Mouse (Mus musculus): ENCODE measurements at regions not wholly inside any gene's neighbourhood (a gene's known extent, or its start where the extent isn't known, plus 50 kb on each side); places are given as distances from the start of the nearest gene placed in this dataset.

DNA sequence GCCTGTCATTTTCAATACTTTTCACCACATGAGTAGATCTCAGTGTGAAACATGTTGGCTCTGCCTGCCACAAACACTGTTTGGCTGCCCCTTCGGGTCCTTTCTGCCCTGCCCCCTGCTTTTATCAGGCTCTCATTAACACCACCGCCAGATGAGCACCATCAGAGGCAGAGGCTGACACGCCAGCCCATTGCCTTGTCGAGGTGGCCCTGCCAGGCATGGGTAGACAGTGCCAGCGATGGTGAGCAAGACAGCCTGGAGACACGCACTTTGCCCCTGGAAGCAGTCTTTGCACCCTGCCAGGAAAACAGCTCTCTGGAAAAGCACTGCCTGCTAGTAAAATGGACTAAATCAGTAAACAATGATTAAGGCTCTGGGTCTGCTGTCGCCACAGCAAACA, 158.2 kb downstream of the Gm10295 start:
- DNase-seq = peak; percentile 14

DNA sequence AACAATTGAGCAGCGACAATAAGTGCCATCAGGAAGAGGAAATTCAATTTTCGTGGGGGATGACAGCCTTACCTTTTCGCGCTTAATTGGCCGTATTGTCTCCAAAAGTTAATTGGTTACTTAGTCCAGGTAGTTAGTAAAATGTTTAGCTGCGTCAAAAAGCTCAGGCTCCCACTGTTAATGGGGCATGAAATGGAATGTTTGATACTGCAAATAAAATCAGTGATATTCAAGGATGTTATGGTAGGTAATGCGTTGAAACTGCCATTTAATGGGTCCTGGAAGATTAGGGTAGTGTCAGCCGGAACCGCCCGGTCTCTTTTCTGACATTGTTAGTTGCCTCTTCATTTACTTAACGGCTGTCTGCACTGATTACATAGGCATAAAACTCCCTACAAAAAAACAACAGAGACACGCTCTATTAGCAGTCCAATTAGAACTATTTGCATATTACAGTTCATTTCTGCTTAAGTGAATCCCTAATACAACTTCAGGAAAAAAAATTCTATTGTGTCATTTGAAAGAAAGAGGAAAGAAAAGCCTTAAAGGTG, 161.0 kb downstream of the Gm10295 start:
- no peak for DNase-seq

DNA sequence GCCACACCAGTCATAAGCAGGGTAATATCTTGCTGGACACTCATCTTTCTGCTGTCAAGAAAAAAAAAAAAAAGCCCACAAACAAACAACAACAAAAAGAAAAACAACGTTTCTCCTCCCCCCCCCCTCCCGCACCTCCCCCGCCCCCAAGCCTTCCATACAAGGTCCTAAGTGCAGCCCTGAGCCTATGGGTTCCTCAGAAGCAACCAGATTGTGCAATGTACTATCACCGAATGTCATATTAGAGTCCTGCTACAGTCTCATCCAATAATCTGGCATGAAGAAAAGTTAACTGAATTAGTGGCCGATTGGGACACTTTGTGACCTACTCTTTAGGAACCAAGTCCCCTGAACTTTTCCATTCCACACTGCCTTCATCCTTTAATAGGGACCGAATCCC, 161.5 kb downstream of the Gm10295 start:
- no peak for DNase-seq

DNA sequence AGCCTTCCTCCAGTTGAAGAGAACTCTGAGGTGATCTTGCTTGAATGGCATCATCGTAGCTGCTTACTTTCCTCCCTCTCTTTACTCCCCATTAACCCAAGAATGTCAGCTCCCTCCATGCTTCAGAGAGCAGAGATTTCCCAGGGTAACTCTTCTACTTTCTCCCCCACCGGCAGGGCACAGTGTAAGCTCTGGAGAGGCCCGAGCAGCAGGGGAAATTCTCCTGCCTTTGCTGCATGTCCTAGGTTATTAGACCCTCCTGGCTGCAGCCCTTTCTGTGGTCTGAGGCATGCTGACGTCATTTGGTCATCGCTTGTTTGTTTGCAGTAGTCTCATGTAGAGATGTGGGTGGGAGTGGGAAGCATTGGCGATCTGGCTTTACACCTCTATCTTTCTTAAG, 163.2 kb downstream of the Gm10295 start:
- DNase-seq = peak; percentile 37

DNA sequence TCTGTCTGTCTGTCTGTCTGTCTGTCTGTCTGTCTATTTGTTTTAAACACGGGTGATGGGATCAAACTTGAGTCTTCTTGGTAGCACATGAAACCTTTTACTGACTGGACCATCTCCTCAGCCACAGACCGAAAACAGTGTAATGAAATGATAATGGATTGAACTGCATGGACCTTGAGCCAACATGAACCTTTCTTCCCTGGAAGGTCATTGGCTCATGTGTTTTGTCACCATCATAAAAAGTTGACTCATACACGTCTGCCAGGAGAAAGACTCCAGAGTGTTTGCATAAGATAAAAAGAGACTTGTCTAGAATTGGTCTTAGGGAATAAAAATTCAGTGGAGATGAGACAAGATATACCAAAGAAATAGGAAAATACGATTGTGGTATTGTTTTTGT, 176.4 kb downstream of the Gm10295 start:
- no peak for DNase-seq

DNA sequence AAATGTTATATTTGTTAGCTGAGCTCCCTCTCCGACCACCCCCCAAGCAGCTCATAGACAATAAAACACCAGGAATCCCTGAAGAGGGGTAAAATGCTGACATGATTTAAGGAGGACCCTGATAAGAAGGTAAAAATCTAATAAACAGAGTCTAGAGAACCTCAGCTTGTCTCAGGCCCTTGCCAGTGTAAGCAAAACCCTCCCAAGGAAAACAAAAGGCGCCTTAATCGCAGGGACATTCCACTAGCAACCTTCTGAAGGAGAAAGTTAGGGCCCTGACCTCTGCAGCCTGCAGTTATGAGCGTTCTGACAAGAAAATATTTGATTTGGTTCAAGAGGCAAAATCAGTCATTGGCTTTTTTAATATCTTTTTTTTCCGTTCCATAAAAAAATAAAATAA, 212.2 kb downstream of the Gm10295 start:
- DNase-seq = no peak

DNA sequence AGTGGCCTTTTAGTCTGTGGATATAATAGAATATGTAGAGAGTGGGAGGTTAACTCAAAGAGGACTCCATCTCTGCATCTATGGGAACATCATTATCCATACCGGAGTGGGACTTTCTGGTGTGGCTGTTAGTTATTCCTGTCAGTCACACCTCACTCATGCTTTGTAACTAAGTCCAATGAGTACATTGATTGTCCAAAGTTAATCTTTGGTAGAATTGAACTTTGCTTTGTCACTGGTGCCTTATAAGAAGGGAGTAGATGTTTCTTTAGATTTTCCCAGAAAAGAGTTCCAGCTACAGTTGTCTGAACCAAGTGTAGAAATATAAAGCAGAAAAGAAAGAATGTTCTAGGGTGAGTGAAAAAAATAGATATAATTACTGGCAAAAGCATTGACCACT, 221.3 kb downstream of the Gm10295 start:
- no peak for DNase-seq

DNA sequence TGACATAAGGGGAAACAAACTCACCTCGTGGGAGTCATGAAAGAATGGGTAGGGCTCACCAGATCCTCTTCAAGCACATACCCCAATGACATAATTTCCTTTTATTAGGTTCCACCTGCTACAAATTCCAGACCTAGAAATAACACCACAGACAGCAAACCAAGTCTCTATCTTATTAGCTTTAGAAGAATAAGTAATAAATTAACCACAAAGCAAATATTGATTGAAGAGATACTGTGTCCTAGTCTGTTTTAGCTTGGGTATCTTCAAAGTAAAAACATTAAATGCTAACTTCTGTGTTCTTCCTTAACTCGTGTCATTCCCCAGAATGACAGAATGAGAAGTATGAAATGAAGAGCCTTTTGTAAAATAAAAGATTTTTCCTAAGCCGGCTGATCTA, 222.4 kb downstream of the Gm10295 start:
- DNase-seq = no peak

DNA sequence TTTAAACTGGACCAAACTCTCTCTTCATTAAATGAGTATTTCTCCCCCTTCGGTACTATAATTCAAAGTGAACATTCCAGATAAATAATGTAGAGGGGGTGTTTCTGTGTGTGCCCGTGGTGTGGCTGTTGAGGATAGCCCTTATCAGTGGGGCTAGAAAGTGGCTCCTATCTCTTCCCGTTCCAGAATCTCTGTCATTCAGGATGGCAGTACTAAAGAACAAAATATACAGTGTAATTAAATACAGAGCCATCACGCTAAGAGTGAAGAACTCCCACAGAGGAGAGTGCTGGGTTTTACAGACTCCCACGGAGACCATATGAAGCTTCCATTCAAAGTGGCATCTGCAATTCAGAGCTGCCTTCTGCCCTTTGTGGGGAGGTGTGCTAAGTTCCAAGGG, 229.8 kb downstream of the Gm10295 start:
- DNase-seq = no peak

DNA sequence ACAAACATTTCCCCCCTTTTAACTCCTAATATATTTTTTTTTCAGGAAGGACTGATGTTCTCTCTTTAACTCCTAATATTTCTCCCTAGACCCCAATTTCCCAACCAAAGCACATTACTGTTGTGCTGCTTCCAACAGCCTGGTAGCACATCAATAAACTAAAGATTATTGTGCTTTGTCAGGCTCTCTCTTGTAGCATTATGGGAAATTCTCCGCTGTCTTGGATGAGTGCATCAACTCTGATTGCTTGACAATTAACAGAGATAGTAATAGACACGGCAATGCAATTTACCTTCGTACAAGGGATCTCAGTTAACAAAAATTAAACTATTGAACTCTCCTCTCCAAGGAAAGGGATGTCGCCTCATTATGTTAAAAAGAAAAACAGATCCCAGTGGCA, 230.3 kb downstream of the Gm10295 start:
- no peak for DNase-seq

DNA sequence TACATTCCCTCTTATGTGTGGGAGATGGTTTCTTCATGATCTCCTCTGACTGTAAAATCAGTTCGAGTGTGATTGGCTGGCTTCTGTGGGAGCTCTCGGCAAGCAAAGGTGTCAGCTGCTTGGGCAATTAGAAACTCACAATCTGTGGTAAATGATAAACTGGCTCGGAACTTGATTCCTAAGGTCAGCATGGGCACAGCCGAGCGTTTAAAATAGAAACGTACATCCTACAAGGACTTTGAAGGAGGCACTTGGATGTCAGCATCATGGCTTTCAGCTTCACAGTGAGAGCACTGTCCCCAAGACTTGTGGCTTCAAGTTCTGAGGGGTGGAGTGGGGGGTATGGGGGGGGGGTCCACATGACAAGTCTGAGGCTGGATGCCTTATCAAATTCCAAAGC, 231.3 kb downstream of the Gm10295 start:
- DNase-seq = no peak

DNA sequence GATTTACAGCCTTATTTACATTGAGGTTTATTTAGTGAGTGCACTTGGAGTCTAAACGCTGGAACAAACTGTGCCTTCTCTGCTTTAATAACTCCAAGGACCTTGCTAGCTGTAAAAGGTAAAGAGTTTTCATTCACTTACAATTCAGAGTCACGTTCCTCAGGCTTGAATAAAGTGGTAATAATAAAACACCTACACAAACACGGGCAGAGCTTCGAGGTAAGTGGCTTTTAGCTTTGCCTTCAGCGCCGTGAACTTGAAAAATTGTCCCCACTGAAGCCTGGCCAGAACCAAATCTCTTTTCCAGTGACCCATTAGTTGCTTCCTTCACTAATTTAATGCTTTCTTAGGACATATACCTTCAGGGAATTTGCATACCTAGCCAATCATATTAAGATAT, 244.2 kb downstream of the Gm10295 start:
- DNase-seq = no peak

DNA sequence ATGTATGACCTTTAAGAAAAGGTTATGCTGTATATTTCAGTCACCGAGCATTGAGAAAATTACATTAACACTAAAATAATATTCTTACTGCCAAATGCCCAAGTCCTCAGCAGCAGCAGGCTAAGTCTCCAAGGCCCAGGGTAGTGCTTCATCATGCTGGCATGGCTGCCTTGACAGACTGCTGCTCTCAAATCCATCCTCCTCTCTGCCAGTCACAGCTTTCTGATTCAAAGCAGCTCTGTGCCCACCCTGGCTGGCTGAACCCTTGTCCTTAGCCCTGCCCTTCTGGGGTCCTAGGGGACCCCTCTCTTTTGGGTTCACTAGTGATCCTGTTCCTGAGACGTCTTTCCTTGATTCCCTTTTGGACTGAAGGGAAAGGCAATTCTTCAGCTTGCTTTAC, 251.0 kb downstream of the Gm10295 start:
- no peak for DNase-seq

DNA sequence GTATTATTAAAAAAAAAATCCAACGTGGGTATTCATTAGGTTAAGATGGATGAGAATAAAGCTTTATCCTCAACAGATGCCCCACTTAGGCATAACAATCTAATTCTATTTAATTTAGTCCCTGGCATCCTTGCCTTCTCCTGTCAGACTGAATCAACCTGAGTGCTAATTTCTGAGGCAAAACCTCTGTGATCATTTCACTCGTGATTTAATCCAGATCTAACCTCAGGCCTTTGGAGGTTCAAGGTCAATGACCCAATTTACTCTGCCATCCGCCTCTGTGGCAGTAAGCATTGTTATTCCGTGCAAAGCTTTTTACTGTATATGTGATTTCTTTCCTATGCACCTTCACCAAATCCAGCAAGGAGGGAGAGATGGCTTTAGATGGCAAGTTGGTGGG, 253.0 kb downstream of the Gm10295 start:
- no peak for DNase-seq

DNA sequence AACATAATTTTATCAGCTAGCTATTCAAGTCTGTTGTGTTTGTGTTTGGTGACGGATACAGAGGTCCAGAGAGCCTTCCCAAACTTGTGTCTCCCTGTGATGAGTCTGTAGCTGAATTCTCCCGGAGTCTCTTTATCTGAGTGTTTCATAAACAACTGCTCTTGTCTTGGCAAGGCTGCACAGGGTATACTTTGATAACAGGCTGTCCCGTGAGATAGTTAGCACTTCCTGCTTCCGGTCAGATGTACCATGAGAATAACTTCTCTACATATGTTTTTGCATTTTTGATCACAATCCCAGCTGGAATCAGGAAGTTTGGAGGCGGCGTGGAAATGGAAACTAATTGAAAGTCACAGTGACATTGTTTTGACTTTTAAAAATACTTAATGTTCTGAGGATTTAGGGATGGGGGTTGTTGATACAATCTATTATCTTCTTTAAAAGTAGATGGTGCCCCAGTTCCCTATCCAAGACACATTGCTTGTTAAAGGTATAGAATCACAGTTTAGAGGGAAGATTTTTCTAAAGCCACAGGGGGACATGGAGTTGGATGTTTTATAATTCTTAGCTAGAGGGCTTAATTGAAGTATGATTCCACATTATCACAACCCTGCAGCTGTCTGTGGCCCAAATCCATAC, 257.9 kb downstream of the Gm10295 start:
- DNase-seq = no peak

DNA sequence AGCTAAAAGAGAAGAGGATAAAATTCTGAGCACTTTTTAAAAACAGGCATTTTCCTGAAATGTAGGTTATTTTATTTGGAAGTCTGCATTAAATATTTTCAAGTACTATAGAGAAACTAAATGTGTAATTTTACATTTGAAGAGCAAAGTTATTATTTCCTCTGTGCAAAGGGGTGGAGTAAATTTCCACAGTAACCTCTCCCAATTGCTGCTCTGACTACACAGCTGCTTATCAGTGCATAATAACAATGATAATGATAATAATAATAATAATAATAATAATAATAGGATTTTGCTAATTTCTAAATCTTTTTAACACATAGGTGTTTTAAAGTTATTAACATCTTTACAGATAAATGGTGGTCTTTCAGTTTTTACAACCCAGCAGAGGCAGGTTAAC, 258.5 kb downstream of the Gm10295 start:
- DNase-seq = no peak

DNA sequence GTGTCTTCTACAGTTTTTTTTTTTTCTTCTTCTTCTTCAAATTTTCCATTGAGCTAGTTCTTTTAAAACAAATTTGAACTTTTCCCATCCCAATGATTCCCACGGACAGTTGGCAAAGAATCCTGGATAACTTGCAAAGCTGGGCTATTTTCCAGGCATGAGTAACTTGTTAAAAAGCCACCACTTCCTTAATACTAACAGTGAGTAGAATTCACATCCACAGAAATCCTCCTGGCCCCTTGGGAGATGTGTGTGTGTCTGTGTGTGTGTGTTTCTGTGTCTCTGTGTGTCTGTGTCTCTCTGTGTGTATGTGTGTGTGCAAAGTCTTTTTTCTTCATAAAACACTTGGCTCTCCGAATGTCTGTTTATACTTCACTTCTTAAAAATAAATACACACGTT, 259.0 kb downstream of the Gm10295 start:
- no peak for DNase-seq

DNA sequence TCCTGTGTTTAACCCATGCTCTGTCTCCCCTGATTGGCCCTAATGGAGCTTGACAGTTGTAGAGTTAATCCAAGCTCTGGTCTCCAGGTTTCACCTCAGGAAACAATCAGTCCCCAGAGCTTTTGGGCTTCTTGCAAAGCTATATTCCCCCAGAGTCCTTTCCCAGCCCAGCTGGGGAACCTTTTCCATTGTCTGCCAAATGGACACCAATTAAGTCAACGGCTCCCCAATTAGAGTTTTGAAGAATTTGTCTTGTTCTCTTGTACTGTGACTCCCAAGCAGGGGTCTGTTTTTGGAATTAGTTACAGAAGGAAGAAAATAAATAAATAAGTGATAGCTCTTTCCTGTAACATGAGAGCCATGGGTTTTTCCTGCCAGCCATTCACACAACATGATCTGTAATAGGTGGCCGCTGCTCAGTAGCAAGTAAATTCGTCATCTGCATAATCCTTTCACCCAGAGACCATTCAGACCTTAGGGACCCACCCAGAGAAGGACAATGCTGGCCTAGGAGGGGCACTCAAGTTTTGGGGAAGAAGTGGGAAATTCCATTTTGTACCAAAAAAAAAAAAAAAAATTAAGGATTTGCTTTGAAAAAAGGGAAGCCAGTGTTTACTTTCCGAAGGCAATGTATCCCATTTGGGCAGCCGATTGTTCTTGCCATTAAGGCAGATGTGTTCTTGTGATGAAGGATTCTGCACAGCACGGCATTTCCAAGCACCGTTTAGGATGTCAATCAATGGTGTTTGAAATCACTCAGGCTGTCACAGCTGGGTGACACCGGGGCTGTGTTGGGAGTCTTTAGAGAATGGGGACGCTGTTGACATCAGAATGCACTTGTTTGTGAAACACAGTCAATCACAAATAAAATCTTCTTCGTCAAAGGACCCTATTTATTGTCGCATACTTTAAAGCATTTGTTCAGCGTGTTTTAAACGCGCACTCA, 286.6 kb downstream of the Gm10295 start:
- peak; percentile 49 for DNase-seq

DNA sequence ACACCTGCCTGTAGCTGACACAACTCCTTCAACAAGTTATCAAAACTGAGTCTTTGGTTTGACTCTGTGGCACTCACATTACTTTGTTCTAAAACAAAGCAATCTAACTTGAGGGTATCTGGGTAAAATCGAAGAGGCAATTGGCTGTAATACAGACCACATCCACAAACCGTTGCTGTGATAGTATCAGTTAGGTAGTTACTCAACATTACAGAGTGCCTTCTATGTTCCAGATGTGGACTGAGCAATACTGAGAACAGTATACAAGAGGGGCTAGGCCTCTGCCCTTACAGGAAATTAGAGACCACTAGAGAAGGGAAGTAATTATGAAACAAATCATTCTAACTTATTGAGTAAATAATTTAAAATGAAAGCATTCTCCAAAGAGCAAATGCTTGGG, 300.5 kb downstream of the Gm10295 start:
- no peak for DNase-seq

DNA sequence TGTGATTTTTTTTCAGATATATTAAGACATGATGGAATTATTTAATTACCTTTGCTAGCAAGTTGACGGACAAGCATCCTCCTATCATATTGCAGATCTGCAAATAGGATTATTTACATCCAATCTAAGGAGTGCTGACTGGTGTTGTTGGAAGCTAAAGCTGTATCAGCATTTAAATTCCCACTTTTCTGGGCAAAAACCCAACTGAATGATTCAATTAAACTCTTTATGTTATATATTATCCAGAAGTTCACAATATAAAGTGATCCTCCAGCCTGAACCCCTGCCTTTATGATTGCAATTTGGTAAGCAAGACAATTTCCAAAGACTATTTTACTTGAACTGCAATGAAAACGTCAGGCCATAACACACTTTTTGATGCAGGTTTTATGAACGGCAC, 304.1 kb downstream of the Gm10295 start:
- DNase-seq = no peak

DNA sequence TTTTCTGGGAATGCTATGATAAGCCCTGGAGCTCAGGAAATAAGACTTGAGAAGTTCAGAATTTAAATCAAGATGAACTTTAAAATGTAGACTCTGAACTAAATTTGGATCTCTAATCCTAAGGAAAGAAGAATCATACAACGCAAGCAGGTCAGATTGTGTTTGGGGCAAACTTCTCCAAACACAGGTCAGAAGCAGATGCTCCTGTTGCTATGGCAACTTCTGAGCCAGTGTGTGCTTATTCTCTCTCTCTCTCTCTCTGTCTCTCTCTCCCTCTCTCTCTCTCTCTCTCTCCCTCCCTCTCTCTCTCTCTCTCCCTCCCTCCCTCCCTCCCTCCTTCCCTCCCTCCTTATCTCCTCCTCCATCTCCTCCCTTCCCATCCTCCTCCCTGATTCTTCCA, 304.7 kb downstream of the Gm10295 start:
- no peak for DNase-seq

DNA sequence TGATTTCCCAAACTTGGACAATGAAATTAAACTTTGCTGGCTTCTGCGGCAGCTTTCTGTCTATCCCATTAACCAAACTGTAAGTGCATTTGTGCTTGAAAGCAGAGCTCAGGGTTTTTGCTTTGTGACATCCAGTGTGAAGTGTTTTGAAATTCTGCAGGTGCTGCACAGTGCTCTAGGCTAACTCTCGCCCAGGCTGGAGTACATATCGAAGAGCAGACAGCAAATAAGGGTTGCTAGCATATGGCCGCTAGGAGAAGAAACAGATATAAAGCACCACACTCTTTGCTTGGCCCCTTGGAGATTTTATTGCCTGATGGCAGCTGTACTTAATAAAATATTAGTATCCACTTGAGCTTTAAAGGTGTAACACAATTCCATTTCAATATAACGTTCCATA, 307.5 kb downstream of the Gm10295 start:
- DNase-seq = no peak

DNA sequence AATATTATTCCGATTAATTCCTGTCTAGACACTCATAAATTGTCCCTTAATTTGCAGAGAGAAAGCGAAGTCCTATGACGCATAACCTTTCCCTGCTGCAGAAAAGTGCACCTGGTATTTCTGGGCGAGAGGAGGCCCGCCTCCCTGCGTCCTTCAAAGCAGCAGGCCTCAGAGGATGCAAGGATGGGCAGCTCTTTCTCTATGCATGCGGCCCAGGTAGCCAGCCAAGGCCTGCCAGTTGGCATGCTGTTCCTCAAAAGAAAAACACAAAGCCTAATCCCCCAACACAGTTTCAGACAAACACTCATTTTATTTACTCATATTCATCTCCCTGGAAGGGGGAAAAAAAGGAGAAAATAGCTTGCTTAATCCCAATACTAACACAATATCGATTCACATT, 308.2 kb downstream of the Gm10295 start:
- DNase-seq = no peak

DNA sequence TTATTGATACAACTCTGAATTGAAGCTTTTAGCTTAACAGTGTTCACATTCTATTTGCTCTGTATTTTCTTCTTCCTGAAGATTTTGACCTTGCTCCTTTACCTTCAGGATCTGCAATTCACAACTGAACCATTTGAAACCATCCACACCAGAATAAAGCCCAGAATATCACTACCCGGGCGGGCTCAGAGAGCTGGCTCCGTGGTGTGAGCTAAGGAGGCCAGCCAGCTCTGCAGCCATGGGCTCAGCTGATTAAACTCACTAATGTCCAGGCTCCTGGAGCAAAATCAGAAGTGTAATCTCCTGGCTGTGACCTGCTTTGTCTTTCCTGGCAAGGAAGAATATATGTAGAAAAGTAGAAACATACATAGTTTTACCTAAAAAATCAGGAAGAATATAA, 309.9 kb downstream of the Gm10295 start:
- DNase-seq = no peak
